Mouse (Mus musculus) T-helper 17 cell (primary cell): Measurements from ENCODE around the gene Polg2.
"Not testable (repeated sequence)": the region's sequence is repeated elsewhere in the genome, so short reads cannot be mapped to it uniquely, and the experiment has no call there.

Source experiments
- in situ Hi-C, 2 experiments: fragments of 300-600 bp; cut with MboI, MseI; formaldehyde crosslinking; loops; 1 replicate in 1 of 2; 2 replicates in 1 of 2; pipeline ENCODE4 v1.15.1; 2025; ENCODE audit warnings: high pct_unique_total_duplicates in 2 of 2

The Polg2 gene

DNA sequence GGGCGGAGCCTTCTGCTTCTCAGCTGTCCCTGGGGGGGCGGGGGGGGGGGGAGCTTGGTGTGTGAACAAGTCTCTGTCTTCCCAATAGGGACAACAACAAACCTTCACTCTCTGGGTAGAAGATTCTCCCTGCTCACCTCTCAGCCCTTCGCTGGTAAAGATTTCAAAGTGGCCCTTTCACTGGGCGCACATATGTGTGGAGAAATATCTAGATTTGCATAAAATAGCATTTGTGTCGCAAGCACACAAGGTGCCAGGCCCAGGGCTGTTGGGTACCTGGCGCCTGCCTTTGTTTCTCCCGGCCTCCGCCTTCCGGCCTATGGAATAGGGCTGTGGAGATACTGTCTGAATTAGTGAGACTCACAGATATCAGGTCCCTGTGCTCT lies 16.5 kb downstream of the Polg2 start:
- in situ Hi-C loops, result loop anchor here in 1 of 2 experiments (10.0 kb wide), 1 partner anchor 348 kb away; no protein-coding TSS in a partner anchor

DNA sequence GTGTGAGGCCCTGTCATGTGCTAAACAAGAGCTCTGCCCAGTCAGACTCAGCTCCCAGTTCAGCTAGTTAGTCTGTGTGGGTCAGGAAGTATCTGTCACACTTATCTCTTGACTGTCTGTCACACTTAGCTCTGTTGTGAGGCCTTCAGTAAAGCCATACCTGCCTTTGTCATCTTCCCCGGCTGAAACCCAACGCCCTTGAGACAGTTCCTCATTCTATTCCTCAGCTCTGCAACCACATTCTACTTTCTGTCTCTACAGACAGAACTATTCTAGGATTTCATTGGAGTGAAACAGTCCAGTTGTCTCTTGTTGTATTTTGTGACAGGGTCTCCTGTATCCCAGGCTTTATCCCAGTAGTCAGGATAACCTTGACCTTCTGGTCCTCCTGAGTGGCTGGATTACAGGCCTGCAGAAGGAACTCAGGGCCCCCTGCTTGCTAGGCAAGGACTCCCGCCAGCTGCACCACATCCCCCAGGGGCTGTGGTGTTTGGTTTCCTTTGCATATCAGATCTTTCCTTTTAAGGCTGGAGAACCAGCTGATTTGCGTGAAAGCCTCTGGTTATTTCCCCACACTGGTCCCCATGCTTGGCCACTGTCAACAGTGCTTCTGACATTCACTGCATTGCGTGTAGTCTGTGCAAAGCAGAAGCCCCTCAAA lies 17.1 kb downstream of the Polg2 start:
- in situ Hi-C loops, result loop anchor here in 1 of 2 experiments (10.0 kb wide), 1 partner anchor 347 kb away; no protein-coding TSS in a partner anchor

DNA sequence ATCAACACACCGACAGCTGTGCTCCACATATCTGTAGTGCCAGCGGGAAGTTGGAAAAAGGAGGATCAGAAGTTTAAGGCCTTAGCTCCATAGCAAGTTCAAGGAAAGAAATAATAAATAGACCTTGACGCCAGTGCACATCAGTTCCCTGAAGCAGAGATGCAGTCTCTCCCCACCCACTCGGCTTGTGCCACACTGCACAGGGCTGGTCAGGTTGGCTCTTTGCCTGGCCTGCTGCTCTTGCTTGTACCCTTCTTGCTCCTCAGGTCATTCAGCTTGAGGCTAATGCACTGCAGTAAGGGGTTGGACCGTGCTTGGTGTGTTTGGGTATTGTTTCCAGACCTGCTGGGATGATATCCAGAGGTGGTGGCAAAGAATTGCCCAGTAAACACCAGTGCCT lies 18.8 kb downstream of the Polg2 start:
- in situ Hi-C loops, result loop anchor here in 1 of 2 experiments (10.0 kb wide), 1 partner anchor 346 kb away; no protein-coding TSS in a partner anchor

DNA sequence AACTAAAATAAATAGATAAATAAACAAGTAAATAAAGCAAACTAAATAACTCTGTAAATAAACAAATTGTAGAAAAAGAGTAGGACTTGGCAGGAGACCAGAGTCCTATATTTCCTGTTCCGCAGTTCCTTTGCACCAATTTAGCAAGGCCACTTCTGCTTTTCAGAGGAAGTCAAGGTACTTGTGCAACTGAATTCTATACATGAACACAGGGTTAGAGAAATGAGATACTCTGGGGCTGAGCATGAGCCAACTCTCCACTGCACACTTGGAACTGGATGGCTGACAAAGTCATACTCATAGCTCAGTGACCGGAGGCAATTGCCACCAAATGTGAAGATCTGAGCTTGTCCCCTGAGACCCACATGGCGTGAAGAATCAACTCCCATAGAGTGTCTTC lies 20.3 kb downstream of the Polg2 start:
- in situ Hi-C loops, result no loop called here

DNA sequence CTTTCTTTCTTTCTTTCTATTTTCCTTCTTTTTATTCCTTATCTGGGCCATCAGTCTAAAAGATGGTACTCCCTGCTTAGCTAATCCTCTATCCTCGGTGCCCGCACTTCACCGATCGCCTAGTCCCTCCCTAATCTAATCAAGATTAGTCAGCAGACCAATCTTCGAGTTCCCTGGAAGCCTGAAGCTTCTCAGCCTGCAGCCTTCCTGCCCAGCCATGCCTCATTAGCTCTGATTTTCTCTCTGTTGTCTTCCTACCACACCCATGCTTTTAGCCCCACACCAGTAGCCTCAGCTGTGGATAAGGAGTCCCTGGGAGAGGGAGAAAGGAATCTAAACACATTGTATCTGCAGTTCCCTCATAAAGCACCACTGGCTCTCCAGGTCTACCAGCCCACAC lies 23.8 kb downstream of the Polg2 start:
- in situ Hi-C loops, result no loop called here

DNA sequence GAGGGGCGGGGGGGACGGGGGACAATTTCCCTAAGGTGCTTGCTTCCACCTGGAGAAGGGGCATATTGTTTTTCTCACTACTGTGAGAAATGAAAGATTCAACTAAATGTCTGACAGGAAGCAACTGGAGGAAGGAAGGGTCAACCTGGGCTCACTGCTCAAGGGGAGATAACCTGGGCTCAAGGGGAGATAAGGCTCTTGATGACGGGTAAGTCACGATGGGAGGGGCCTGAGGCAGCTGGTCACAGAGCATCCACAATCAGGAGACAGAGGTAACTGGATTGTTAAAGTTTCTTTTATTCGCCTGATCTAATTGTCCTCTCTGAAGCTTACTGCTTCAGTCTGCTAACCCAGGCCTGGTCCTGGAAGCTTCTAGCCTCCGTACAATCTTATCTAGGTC lies 26.0 kb downstream of the Polg2 start:
- in situ Hi-C loops, result no loop called here

DNA sequence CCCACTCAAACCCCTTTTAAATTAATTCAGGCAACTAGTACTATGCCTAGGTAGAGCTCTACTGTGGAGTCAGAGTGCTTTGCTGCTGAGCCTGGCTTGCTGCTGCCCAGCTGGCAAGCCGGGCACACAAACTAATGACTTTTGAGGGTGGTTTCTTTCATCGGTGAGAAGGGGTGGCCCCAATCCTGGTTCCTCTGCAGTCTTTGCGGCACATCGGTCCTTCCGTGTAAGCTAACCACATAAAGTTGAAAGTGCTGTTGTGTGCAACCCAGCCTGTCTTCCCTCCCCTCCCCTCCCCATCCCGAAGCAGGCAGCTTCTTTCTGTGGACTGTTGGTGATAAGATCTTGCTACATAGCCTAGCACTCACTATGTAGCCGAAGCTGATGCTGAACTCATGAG lies 27.2 kb downstream of the Polg2 start:
- in situ Hi-C loops, result no loop called here

DNA sequence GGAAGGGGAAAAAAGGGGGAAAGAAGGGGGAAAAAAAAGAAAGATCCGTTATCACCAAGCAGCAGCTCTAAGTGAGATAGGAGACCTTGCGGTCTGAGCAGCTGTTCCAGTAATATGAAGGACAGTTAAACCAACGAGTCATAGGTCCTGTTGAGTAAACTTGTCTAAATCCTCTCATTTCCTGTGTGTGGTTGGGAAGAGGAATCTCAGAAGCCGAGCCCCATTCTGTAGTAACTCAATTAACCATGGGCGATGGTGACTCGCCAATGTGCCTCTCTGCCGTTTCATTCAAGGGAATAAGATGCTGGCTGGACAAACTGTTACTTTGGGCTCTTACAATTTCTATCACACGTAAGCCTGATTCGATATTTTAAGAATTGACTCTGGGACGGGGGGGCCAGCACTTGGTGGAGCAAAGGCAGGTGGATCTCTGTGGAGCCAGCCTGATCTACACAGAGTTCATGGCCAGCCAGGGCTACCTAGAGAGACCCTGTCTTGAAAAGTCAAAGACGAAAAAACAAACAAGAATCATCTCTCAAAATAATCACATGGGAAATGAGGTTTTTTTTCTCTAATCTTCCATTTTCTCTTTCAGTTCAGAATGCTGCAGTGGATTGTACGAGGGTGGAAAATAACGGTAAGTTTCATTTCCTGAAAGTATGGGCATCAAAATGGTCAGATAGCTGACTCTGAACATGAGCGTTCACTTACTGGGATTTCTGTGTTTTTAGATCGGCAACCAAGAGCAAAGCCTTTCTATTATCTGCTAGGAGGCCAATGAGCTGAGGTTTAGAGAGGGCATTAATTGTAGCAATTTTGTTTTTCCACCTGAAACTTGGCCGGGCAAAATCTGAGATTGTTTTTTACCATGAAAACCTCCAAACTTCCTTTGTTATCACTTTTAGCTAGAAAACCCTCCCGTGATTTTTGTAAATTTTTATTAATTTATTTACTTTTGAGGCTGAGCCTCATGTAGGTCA lies 28.0 kb downstream of the Polg2 start, which contains the start of gene Milr1:
Gene Milr1, plus strand, starts transcription at position 188 of the 980 bp plus-strand sequence.
- in situ Hi-C loops, result no loop called here

DNA sequence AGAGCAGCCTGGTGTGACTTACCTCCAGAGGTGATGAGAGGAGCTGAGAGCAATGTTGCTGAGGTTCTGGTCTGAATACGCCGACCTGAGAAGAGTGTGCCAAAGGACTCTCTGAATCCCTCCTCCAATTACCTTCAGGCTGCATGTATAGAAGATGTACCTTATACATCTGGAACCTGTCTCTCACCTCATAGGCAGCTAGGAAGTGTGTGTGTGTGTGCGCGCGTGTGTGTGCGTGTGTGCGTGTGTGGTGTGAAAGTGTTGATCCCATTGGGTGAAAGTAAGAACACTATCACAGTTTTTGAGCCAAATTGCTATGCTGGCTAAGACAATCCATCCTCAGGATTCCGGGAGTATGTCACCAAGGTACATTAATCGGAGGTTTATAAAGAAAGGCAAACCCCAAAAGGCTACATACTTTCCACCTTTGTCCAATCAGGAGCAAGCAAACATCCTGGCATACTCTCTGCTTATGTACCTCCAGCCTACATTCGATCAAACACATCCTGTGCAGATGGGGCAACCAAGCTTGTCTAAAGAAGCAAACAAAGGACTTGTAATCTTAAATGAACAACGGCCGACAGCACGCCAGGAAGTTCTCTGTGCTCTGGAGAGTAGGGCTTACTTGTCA lies 29.1 kb downstream of the Polg2 start, which contains the start of gene Pecam1:
Gene Pecam1, minus strand, starts transcription at position 508 of the 631 bp plus-strand sequence.
- in situ Hi-C loops, result no loop called here

DNA sequence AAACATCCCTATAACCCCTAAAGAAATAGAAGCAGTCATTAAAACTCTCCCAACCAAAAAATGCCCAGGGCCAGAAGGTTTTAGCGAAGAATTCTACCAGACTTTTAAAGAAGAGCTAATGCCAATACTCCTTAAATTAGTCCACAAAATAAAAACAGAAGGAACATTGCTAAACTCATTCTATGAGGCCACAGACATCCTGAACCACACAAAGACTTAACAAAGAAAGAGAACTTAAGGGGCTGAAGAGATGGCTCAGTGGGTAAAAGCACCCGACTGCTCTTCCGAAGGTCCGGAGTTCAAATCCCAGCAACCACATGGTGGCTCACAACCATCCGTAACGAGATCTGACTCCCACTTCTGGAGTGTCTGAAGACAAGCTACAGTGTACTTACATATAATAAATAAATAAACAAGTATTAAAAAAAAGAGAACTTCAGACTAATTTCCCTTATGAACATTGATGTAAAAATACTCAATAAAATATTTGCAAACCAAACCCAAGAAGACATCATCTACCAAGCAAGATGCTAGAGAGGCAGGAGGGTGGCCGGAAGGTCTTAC lies 29.7 kb downstream of the Polg2 start:
- in situ Hi-C loops, result not testable (repeated sequence)

DNA sequence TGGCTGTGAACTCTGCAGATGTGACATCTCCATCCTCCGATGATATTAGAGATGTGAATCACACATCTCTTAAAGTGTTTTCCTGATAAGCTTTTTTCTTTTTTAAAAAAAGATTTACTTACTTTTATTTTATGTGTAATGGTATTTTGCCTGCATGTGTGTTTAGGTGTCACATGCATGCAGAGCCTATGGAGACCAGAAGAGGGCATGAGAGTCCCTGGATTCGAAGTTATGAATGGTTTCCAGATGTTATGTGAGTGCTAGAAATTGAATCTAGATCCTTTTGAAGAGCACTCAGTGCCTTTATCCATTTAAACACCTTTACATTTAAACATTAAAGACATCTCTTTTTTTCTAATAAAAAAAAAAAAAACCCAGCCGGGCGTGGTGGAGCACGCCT lies 34.4 kb downstream of the Polg2 start:
- in situ Hi-C loops, result loop anchor here (5.0 kb wide), 1 partner anchor 98 kb away; no protein-coding TSS in a partner anchor

DNA sequence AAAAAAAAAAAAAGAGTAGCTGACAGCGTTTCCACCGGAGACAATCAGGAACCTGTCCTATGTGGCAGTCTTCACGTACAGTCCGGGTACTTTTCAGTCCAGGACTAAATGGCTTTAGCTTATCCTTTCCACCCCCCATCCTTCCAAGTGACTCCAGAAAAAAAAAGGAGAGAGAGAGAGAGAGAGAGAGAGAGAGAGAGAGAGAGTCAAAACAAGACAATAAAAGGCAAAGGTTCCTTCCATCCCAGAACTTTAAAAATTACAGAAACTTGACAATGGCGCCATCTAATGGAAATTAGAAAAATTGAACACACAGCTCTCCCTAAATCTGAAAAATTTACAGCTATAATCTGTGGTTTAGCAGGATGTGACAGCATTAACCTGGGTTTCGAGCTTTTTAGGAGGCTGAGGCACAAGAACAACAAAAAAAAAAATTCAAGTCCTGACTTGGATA lies 36.9 kb downstream of the Polg2 start:
- in situ Hi-C loops, result loop anchor here (5.0 kb wide), 1 partner anchor 95 kb away; no protein-coding TSS in a partner anchor

DNA sequence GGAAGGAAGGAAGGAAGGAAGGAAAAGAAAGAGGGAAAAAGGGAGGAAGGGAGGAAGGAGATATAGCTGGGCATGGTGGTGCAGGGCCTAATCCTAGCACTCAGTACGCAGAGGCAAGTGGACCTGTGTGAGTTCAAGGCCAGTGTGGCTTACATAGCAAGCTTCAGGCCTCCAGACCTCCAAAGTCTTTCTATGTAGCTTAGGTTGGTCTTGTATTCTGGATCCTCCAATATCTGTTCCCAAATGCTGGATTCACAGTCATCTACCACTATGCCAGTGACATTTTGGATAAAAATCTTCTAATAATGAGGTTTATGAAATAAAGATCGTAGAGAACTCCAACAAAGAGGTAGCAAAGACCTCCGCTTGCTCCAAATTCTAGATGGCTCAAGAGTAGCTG lies 37.5 kb downstream of the Polg2 start:
- in situ Hi-C loops, result loop anchor here (5.0 kb wide), 1 partner anchor 95 kb away; no protein-coding TSS in a partner anchor

DNA sequence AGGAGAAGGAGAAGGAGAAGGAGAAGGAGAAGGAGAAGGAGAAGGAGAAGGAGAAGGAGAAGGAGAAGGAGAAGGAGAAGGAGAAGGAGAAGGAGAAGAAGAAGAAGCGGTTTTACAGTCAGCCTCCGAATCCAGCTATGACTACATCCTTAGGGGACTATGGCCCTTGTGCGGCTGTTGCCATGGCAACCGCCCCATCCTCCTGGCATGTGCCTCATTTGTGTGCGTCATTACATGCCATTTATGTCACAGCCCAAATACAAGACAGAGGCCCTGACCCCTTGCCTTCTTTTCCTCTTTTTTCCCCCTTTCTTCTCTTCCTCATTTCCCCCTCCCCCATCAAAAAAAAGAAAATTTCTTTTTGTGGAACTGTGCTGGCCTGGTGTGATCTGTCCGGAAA lies 38.1 kb downstream of the Polg2 start:
- in situ Hi-C loops, result loop anchor here (5.0 kb wide), 1 partner anchor 94 kb away; no protein-coding TSS in a partner anchor

DNA sequence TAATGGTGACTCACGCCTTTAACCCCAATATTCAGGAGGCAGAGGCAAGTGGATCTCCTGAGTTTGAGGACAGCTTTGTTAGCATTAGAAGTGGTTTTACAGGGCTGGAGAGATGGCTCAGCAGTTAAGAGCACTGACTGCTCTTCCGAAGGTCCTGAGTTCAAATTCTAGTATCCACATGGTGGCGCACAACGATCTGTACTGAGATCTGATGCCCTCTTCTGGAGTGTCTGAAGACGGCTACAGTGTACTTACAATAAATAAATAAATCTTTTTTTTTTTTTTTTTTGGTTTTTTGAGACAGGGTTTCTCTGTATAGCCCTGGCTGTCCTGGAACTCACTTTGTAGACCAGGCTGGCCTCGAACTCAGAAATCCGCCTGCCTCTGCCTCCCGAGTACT lies 38.6 kb downstream of the Polg2 start:
- in situ Hi-C loops, result loop anchor here (5.0 kb wide), 1 partner anchor 93 kb away; no protein-coding TSS in a partner anchor

DNA sequence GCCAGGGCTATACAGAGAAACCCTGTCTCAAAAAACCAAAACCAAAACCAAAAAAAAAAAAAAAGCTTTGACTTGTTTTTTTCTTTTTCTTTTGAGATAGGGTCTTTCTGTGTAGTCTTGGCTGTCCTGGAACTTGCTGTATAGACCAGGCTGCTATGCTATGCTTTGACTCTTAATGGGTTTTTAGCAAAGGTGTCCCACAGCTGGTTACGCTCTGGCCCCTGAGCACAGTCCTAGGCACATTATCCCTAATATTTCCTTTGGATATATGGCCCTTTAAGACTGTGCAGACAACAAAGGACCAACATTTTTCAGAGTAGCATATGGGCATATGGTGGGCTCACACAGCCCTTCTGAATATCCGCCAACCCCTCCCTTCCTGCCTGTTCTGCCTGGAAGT lies 40.2 kb downstream of the Polg2 start:
- in situ Hi-C loops, result no loop called here

DNA sequence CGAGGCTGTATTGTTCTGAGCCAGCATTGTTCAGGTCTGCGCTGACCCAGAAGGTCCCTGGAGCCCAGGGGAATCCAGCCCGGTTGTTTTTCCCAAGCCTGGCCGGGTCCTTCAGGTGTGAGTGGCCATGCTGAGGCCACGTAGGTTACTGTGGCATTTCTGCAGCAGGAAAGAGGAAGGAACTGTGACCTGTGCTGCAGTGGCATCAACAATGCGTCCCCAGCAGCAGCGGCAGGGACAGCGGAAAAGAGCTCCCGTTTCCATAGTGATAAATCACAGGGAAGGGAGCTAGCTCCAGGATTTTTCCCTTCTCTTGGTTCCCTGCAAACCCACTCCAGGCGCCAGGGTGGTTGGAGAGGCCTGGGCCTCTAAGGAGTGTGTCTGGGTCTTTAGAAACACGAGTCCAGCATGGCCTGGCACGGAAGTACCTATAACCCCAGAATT lies 42.1 kb downstream of the Polg2 start:
- in situ Hi-C loops, result no loop called here

DNA sequence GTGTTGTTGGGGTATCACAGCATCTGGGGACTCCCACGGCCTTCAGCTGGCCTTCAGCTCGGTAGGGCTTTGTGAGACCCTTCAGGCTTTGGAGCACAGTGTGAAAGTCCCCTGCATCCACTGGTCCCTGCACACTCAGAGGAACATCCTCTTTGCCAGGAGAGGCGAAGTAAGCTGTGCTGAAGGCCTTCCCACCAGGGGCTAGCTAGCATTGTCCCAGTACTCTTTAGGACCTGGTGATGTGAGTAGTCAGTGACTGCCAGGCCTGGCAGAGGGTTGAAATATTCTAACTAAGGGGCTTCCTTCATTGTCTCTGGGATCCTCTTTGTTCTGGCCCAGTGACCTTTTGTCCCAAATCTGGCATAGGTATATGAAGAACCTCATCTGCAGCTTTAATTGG lies 42.7 kb downstream of the Polg2 start:
- in situ Hi-C loops, result no loop called here

DNA sequence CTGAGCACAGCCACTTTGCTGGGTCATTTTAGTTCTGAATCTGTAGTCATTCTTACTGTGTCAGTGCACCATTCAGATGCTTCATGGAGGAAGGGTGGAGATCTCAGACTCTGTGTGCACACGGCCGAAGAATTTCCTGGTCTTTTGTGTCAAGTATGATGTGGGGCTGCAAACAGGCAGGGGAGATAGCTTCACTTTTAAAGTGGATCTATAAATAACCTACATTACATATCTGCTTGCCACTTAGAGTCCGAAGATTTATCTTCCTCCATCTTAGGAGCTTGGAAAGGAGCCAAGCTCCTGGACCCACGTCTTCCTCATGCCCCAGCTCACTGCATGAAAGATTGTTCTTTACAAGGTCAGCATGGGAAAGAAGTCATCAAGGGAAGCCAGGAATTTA lies 48.6 kb downstream of the Polg2 start:
- in situ Hi-C loops, result no loop called here

DNA sequence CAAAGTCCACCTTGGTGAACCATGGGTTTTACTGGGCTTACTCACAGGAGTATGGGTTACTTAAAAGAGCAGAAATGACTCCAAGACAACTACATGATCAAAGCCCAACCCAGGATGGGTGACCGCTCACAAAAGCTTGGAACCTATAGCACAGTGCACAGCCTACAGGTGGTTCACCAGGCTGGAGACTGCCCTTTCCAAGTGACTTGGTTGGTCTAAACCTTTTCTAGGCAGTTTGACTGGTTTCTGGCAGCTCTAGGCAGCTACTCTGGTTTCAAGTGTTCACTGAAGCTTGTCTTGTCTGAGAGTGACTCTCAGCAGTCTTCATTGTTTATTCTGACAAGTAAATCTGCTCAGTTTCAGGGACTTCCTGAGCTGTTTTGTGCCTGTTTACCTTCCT lies 49.7 kb downstream of the Polg2 start:
- in situ Hi-C loops, result no loop called here
